Mouse (Mus musculus): ENCODE measurements around the gene Il1a. TPM values are rescaled to one million over a fixed set of nuclear protein-coding genes. Genes with fewer than 3 reads are reported as not detected.

Gene Il1a
- not detected for total RNA-seq (2022)

- DNase-seq (ENCODE audit: low spot score in 2 of 2) = no peak
Observed at GRCm38 (mm10) chr2:129309836-129310235, at the start of gene Il1a. TSS of gene Il1a (minus strand) at chr2:129309972.

GRCm38 (mm10) chr2:129338138-129338621 lies 28.4 kb upstream of the Il1a start:
- no peak for DNase-seq (ENCODE audit: low spot score in 2 of 2)

- DNase-seq (ENCODE audit: low spot score in 2 of 2) = no peak
Observed at GRCm38 (mm10) chr2:129333471-129333870, 23.7 kb upstream of the Il1a start.

- DNase-seq (ENCODE audit: low spot score in 2 of 2) = no peak
Observed at GRCm38 (mm10) chr2:129330540-129330939, 20.8 kb upstream of the Il1a start.

- no peak for DNase-seq (ENCODE audit: low spot score in 2 of 2)
Observed at GRCm38 (mm10) chr2:129330024-129330423, 20.3 kb upstream of the Il1a start.

- no peak for DNase-seq (ENCODE audit: low spot score in 2 of 2)
Observed at GRCm38 (mm10) chr2:129328238-129328637, 18.5 kb upstream of the Il1a start.

- no peak for DNase-seq (ENCODE audit: low spot score in 2 of 2)
Observed at GRCm38 (mm10) chr2:129324216-129324615, 14.4 kb upstream of the Il1a start.

- DNase-seq (ENCODE audit: low spot score in 2 of 2) = no peak
Observed at GRCm38 (mm10) chr2:129322117-129322635, 12.4 kb upstream of the Il1a start.

- DNase-seq (ENCODE audit: low spot score in 2 of 2) = no peak
Observed at GRCm38 (mm10) chr2:129320033-129320605, 10.3 kb upstream of the Il1a start.

- DNase-seq (ENCODE audit: low spot score in 2 of 2) = no peak
Observed at GRCm38 (mm10) chr2:129315831-129316230, 6.1 kb upstream of the Il1a start.

GRCm38 (mm10) chr2:129314880-129315279 lies 5.1 kb upstream of the Il1a start:
- no peak for DNase-seq (ENCODE audit: low spot score in 2 of 2)

GRCm38 (mm10) chr2:129313934-129314333 lies 4.2 kb upstream of the Il1a start:
- no peak for DNase-seq (ENCODE audit: low spot score in 2 of 2)

GRCm38 (mm10) chr2:129306020-129306419 lies 3.8 kb downstream of the Il1a start:
- DNase-seq (ENCODE audit: low spot score in 2 of 2) = no peak

- DNase-seq (ENCODE audit: low spot score in 2 of 2) = peak in 1 of 2 experiments; percentile 8
Observed at GRCm38 (mm10) chr2:129297589-129297982, 12.2 kb downstream of the Il1a start.

- peak; percentile 93 to 95 for DNase-seq (ENCODE audit: low spot score in 2 of 2)
Observed at GRCm38 (mm10) chr2:129296671-129297588, 12.8 kb downstream of the Il1a start, which contains the start of gene Ckap2l. TSS of gene Ckap2l (minus strand) at chr2:129297212.

GRCm38 (mm10) chr2:129296086-129296485 lies 13.7 kb downstream of the Il1a start:
- DNase-seq (ENCODE audit: low spot score in 2 of 2) = no peak

GRCm38 (mm10) chr2:129295075-129295474 lies 14.7 kb downstream of the Il1a start:
- no peak for DNase-seq (ENCODE audit: low spot score in 2 of 2)

- DNase-seq (ENCODE audit: low spot score in 2 of 2) = no peak
Observed at GRCm38 (mm10) chr2:129273823-129274222, 35.9 kb downstream of the Il1a start.

- no peak for DNase-seq (ENCODE audit: low spot score in 2 of 2)
Observed at GRCm38 (mm10) chr2:129270621-129271020, 39.2 kb downstream of the Il1a start.

- no peak for DNase-seq (ENCODE audit: low spot score in 2 of 2)
Observed at GRCm38 (mm10) chr2:129269986-129270385, 39.8 kb downstream of the Il1a start.

GRCm38 (mm10) chr2:129269161-129269643 lies 40.6 kb downstream of the Il1a start:
- no peak for DNase-seq (ENCODE audit: low spot score in 2 of 2)

GRCm38 (mm10) chr2:129267738-129268137 lies 42.0 kb downstream of the Il1a start:
- no peak for DNase-seq (ENCODE audit: low spot score in 2 of 2)

Data from gastrocnemius, adult 8-10 months (tissue).